Mouse (Mus musculus): ENCODE results near the gene Abca4.

GRCm38 (mm10) chr3:122198966-122199381 is 154.7 kb downstream of the Abca4 start:
- TF ChIP-seq CTCF (IDR thresholded peaks at IDR 0.05; ENCODE audit: borderline replicate concordance, extremely low read depth, insufficient read depth, insufficient read length), result no peak
- TF ChIP-seq POLR2A (IDR thresholded peaks at IDR 0.05; ENCODE audit: borderline replicate concordance, extremely low read depth, insufficient read depth, insufficient read length, poor library complexity, severe bottlenecking), result no peak

Data from brain, embryonic 14.5 days (tissue).